Mouse (Mus musculus) intestine, embryonic 14.5 days (tissue): Measurements from ENCODE around the gene Sars2. TPM values are rescaled to one million over a fixed set of nuclear protein-coding genes. Genes with fewer than 3 reads are reported as not detected.

ENCODE experiments used
- ATAC-seq: fragments of 200-750 bp; cut with Nextera tagmentation; replicated peaks from 2 replicates; pipeline ENCODE4 v1.8.0; 2017; ENCODE audit warnings: low read depth, moderate number of reproducible peaks, moderate TSS enrichment, moderate library complexity; ENCODE audit not compliant: low FRiP score, low TSS enrichment
- DNase-seq: peaks from one replicate; pipeline ENCODE4 v3.0.0-alpha.2; 2018; ENCODE audit warnings: low spot score
- H3K27ac ChIP-seq: fragments of 300-500 bp; sonication (generic); 2 replicates; pipeline ENCODE4 v1.5.1; 2014; ENCODE audit warnings: low read depth, mild to moderate bottlenecking, control low read depth
- H3K27me3 ChIP-seq: fragments of 300-500 bp; sonication (generic); replicated peaks from 2 replicates; pipeline ENCODE4 v1.6.1; 2014; ENCODE audit warnings: low read length, control low read depth; ENCODE audit not compliant: control insufficient read depth, insufficient read depth
- H3K36me3 ChIP-seq: fragments of 300-500 bp; sonication (generic); 2 replicates; pipeline ENCODE4 v1.6.1; 2014; ENCODE audit warnings: low read length, control low read depth; ENCODE audit not compliant: control insufficient read depth, insufficient read depth
- H3K4me1 ChIP-seq: fragments of 300-500 bp; sonication (generic); replicated peaks from 2 replicates; pipeline ENCODE4 v1.6.1; 2014; ENCODE audit warnings: low read length, control low read depth, mixed read lengths; ENCODE audit not compliant: control insufficient read depth, insufficient read depth
- H3K4me2 ChIP-seq: fragments of 300-500 bp; sonication (generic); 2 replicates; pipeline ENCODE4 v1.6.1; 2014; ENCODE audit warnings: low read length
- H3K4me3 ChIP-seq: fragments of 300-500 bp; sonication (generic); 2 replicates; pipeline ENCODE4 v1.5.1; 2014; ENCODE audit warnings: low read depth, low read length, control low read depth, mixed read lengths
- H3K9ac ChIP-seq: fragments of 300-500 bp; sonication (generic); 2 replicates; pipeline ENCODE4 v1.6.1; 2014; ENCODE audit warnings: mild to moderate bottlenecking, low read length
- H3K9me3 ChIP-seq: fragments of 300-500 bp; sonication (generic); 2 replicates; pipeline ENCODE4 v1.6.1; 2016; ENCODE audit warnings: low read length, control low read depth; ENCODE audit not compliant: control insufficient read depth
- WGBS: fragments of 180-500 bp; shearing (Covaris S2); extraction: QIAGEN DNeasy Blood & Tissue Kit; methylation state at CpG from one replicate; pipeline ENCODE4 v1.1.7; 2014; 5-methylcytosine and 5-hydroxymethylcytosine counted together
- polyA plus RNA-seq: library from polyadenylated mRNA; unstranded; fragments of >200 nt; fragmentation: Nextera tagmentation; extraction: Ambion mirVana; gene quantifications from 2 replicates; pipeline ENCODE4 v1.2.1, GENCODE M21; 2014

Sars2 gene
- polyA plus RNA-seq, 1 experiment from 2014 or later = 27.1 TPM

GRCm38 (mm10) chr7:28789235-28789634 lies 47.4 kb downstream of the Sars2 start:
- H3K27ac ChIP-seq = 0 out of 2 replicates have a peak overlapping the region, but pooled peaks have one; percentile 38
- no peak overlapping the region for H3K9ac ChIP-seq
- H3K4me3 ChIP-seq = no peak overlapping the region
- H3K4me1 ChIP-seq = peaks cover 18% of the 10 kb centered on the region
- 0 out of 2 replicates have a peak, but pooled peaks cover 7% of the 10 kb centered on the region for H3K36me3 ChIP-seq
- H3K9me3 ChIP-seq = no peaks in the 10 kb centered on the region
- no peak overlapping the region for H3K4me2 ChIP-seq
- ATAC-seq (no peak), DNase-seq (no peak)
- no peaks in the 10 kb centered on the region for H3K27me3 ChIP-seq
- 43% methylated on average over 3 of the region's 3 CpGs for WGBS

GRCm38 (mm10) chr7:28790066-28790806 lies 48.4 kb downstream of the Sars2 start:
- H3K27me3 ChIP-seq = no peaks in the 10 kb centered on the region
- peaks cover 18% of the 10 kb centered on the region for H3K4me1 ChIP-seq
- no peaks in the 10 kb centered on the region for H3K9me3 ChIP-seq
- H3K4me2 ChIP-seq = no peak overlapping the region
- no peak overlapping the region for H3K9ac ChIP-seq
- no peak overlapping the region for H3K4me3 ChIP-seq
- H3K27ac ChIP-seq = peak overlapping the region; percentile 38; the same call in 1 of the 2 replicates
- DNase-seq (no peak), ATAC-seq (0 out of 2 replicates have a peak, but pooled peaks have one; percentile 4)
- H3K36me3 ChIP-seq = 0 out of 2 replicates have a peak, but pooled peaks cover 7% of the 10 kb centered on the region
- 59% methylated on average over 8 of the region's 8 CpGs for WGBS

GRCm38 (mm10) chr7:28791706-28792105 lies 49.9 kb downstream of the Sars2 start:
- H3K9me3 ChIP-seq = no peaks in the 10 kb centered on the region
- no peak overlapping the region for H3K9ac ChIP-seq
- H3K4me3 ChIP-seq = no peak overlapping the region
- DNase-seq (no peak), ATAC-seq (no peak)
- 0 out of 2 replicates have a peak, but pooled peaks cover 7% of the 10 kb centered on the region for H3K36me3 ChIP-seq
- H3K4me2 ChIP-seq = no peak overlapping the region
- H3K27me3 ChIP-seq = no peaks in the 10 kb centered on the region
- no peak overlapping the region for H3K27ac ChIP-seq
- H3K4me1 ChIP-seq = peaks cover 19% of the 10 kb centered on the region

GRCm38 (mm10) chr7:28792391-28793185 lies 50.8 kb downstream of the Sars2 start:
- Histone ChIP-seq H3K27ac (no peak overlapping the region), H3K4me3 (no peak overlapping the region), H3K4me1 (peaks cover 22% of the 10 kb centered on the region), H3K4me2 (no peak overlapping the region), H3K9ac (no peak overlapping the region), H3K36me3 (0 out of 2 replicates have a peak, but pooled peaks cover 5% of the 10 kb centered on the region), H3K27me3 (no peaks in the 10 kb centered on the region), H3K9me3 (no peaks in the 10 kb centered on the region)
- ATAC-seq (no peak), DNase-seq (no peak)
- 73% methylated on average over 13 of the region's 14 CpGs for WGBS

- H3K36me3 ChIP-seq = no peaks in the 10 kb centered on the region
- H3K4me1 ChIP-seq = peaks cover 21% of the 10 kb centered on the region
- no peaks in the 10 kb centered on the region for H3K9me3 ChIP-seq
- H3K4me3 ChIP-seq = no peak overlapping the region
- WGBS = 50% methylated on average over 2 of the region's 2 CpGs
- H3K9ac ChIP-seq = no peak overlapping the region
- H3K27ac ChIP-seq = no peak overlapping the region
- ATAC-seq = no peak
- H3K4me2 ChIP-seq = no peak overlapping the region
- H3K27me3 ChIP-seq = no peaks in the 10 kb centered on the region
- DNase-seq = no peak
These were observed 52.0 kb downstream of the Sars2 start for GRCm38 (mm10) chr7:28793834-28794233.

DNA sequence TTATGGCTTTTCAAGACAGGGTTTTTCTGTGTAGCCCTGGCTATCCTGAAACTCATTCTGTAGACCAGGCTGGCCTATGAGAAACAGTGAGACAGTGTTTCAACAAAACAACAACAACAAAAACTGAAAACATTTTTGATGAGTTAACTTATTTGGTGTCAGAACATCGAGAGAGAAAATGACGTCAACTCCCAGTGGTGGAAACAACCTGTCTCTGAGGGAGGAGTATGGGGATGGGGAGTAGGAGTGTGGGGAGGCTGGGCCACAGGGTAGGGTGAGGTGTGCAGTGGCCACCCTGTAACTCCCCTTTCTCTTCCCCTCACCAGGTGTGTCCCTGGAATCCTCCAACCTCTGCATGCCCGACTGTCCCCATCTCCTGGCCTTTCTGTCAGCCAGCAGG lies 52.7 kb downstream of the Sars2 start:
- no peaks in the 10 kb centered on the region for H3K27me3 ChIP-seq
- no peak overlapping the region for H3K9ac ChIP-seq
- H3K4me2 ChIP-seq = no peak overlapping the region
- WGBS = 79% methylated on average over 3 of the region's 3 CpGs
- no peak overlapping the region for H3K4me3 ChIP-seq
- H3K27ac ChIP-seq = no peak overlapping the region
- peaks cover 15% of the 10 kb centered on the region; the same call in 1 of the 2 replicates for H3K4me1 ChIP-seq
- DNase-seq = no peak
- ATAC-seq = no peak
- no peaks in the 10 kb centered on the region for H3K9me3 ChIP-seq
- H3K36me3 ChIP-seq = no peaks in the 10 kb centered on the region

- no peaks in the 10 kb centered on the region for H3K27me3 ChIP-seq
- no peak overlapping the region for H3K27ac ChIP-seq
- ATAC-seq = no peak
- H3K9me3 ChIP-seq = no peaks in the 10 kb centered on the region
- H3K4me2 ChIP-seq = peak overlapping the region; percentile 13
- WGBS = 74% methylated on average over 15 of the region's 15 CpGs
- 0 out of 2 replicates have a peak, but pooled peaks cover 7% of the 10 kb centered on the region for H3K4me1 ChIP-seq
- no peaks in the 10 kb centered on the region for H3K36me3 ChIP-seq
- H3K4me3 ChIP-seq = no peak overlapping the region
- no peak for DNase-seq
- no peak overlapping the region for H3K9ac ChIP-seq
These were observed 54.0 kb downstream of the Sars2 start for GRCm38 (mm10) chr7:28795832-28796231.

DNA sequence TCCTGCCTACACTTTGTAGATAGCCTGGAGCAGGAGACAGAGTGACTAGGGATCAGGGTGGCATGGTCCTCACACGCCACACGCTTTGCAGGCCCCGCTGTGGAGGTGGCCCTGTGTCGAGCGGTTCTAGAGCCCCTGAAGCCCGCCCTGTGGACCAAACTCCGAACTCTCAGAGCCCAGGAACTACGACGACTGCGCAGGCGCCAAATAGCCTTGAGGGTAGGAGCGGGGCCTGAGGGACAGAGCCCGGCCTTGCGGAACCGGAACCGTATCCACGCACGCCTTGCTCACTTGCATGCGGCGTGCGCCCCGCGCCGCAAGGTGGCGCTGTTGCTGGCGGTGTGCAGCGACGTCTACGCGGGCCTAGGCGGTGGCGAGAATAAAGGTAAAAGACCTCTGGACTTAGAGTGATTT lies 54.8 kb downstream of the Sars2 start:
- Histone ChIP-seq H3K4me3 (0 out of 2 replicates have a peak overlapping the region, but pooled peaks have one; percentile 2), H3K9me3 (no peaks in the 10 kb centered on the region), H3K27ac (peak overlapping the region; percentile 3; the same call in 1 of the 2 replicates), H3K4me1 (peaks cover 10% of the 10 kb centered on the region; the same call in 1 of the 2 replicates), H3K27me3 (no peaks in the 10 kb centered on the region), H3K36me3 (no peaks in the 10 kb centered on the region), H3K9ac (peak overlapping the region; percentile 1; the same call in 1 of the 2 replicates), H3K4me2 (peak overlapping the region; percentile 13)
- 15% methylated on average over 32 of the region's 32 CpGs for WGBS
- DNase-seq = peak; percentile 81
- ATAC-seq = peak; percentile 68; the same call in 1 of the 2 replicates
